Comparison of ENCODE assay signal across 10 mouse cellular contexts in genomic region chr19:34441979-34442378, GRCm38 (mm10). TPM values are rescaled to one million over a fixed set of nuclear protein-coding genes. Genes with fewer than 3 reads are reported as not detected.
DNase-seq lines count a peak whose midpoint lies in the region; ATAC-seq and TF ChIP-seq lines count a peak whose summit lies in the region.
"Had no signal": no experiment of that assay in that cellular context is flagged by ENCODE, and none has a peak within 500 bp of the region (broad histone marks: within the 10 kb centered on the region; RNA-seq: fewer than 3 reads in every experiment).

No protein-coding gene starts in this region.

- peak; percentile 96 for ATAC-seq in megakaryocyte progenitor cell, adult 5-6 weeks (replicated peaks; ENCODE audit: poor library complexity)
- ATAC-seq in inflammation-experienced regulatory T-cells, adult 6 months = no peak

- H3K9me3 ChIP-seq in hindbrain, embryonic 10.5 days = no peaks in the 10 kb centered on the region
- H3K9me3 ChIP-seq: forebrain, embryonic 12.5 days had no signal

- WGBS in hindbrain, embryonic 10.5 days = 91% methylated on average over 2 of the region's 2 CpGs

- no peaks in the 10 kb centered on the region for H3K4me1 ChIP-seq in hindbrain, embryonic 10.5 days (replicated peaks)
- H3K4me1 ChIP-seq: forebrain, embryonic 12.5 days had no signal

- intact Hi-C loops in heart, postnatal 36 days (cut with DNase I) = no loop called here

- H3K27ac ChIP-seq in layer of hippocampus, adult 2 months = no peak overlapping the region
- H3K27ac ChIP-seq in hindbrain, embryonic 10.5 days = no peak overlapping the region
- H3K27ac ChIP-seq: forebrain, embryonic 12.5 days had no signal

- no peak for TF ChIP-seq CTCF in layer of hippocampus, adult 2 months (conservative IDR thresholded peaks at IDR 0.05)

- H3K36me3 ChIP-seq in hindbrain, embryonic 10.5 days = no peaks in the 10 kb centered on the region
- H3K36me3 ChIP-seq: forebrain, embryonic 12.5 days had no signal

- no peaks in the 10 kb centered on the region for H3K27me3 ChIP-seq in hindbrain, embryonic 10.5 days (ENCODE audit: insufficient read depth, poor library complexity, severe bottlenecking)
- H3K27me3 ChIP-seq: forebrain, embryonic 12.5 days had no signal

- peak; percentile 59 for DNase-seq in layer of hippocampus, adult 9-11 months
- no peak for DNase-seq in layer of hippocampus, adult 2 months (ENCODE audit: low spot score in 2 of 2)
- DNase-seq in adrenal gland, adult 8-10 months = peak; percentile 24
- DNase-seq in heart, postnatal 36 days = peak; percentile 50 to 55
- DNase-seq in thymus, postnatal 0 days (ENCODE audit: low spot score) = no peak
- no peak for DNase-seq in hindbrain, embryonic 10.5 days (ENCODE audit: low spot score)
- DNase-seq: retina, postnatal 1 day had no signal

- no peak overlapping the region for H3K4me3 ChIP-seq in layer of hippocampus, adult 2 months
- H3K4me3 ChIP-seq in hindbrain, embryonic 10.5 days = no peak overlapping the region
- H3K4me3 ChIP-seq: forebrain, embryonic 12.5 days had no signal

RNA-seq across cellular contexts. Expression of gene Ch25h, which starts 33.0 kb away (rescaled TPM):
- total RNA-seq in layer of hippocampus, adult 2 months (2021) = under 1 TPM in 1 of 2 experiments, not detected in 1; 0.25 TPM
- total RNA-seq in adrenal gland, adult 8-10 months (2022) = 1 to 10 TPM in 3 of 4 experiments, under 1 TPM in 1; 0.64 to 3.4 (median 1.8) TPM
- under 1 TPM; 0.28 to 0.49 TPM for total RNA-seq in heart, postnatal 36 days (2021)
- total RNA-seq in megakaryocyte progenitor cell, adult 5-6 weeks (2015) = 0.29 TPM in 1 of 2 replicates, not detected in the other
- total RNA-seq in megakaryocyte progenitor cell, adult 5-6 weeks (2017) = not detected in 2 replicates
- polyA plus RNA-seq in inflammation-experienced regulatory T-cells, adult 6 months (2017; shearing (Covaris generic)) = under 1 TPM in 1 of 3 experiments, not detected in 2; 0.26 TPM
- polyA plus RNA-seq in thymus, postnatal 0 days (2015; fragmentation: Nextera tagmentation; extraction: Ambion mirVana) = 1.3 and 2.0 TPM in 2 replicates
- polyA plus RNA-seq in hindbrain, embryonic 10.5 days (2016; fragmentation: Nextera tagmentation; extraction: Ambion mirVana) = 0.24 and 0.37 TPM in 2 replicates

Comparison
In these comparisons a context has a peak if more than half of its experiments do, and no peak if none do; other contexts are left out.
1. DNase-seq: peak in layer of hippocampus, adult 9-11 months (single experiment), adrenal gland, adult 8-10 months (single experiment) and heart, postnatal 36 days (2 of 2); none in layer of hippocampus, adult 2 months (0 of 2), thymus, postnatal 0 days (single experiment) and hindbrain, embryonic 10.5 days (single experiment).